Mouse (Mus musculus): Measurements from ENCODE around the gene Zranb3.
A peak's percentile ranks its signal among the peaks of the same experiment; 100 is the strongest.

- TF ChIP-seq POLR2A (IDR thresholded peaks at IDR 0.05; ENCODE audit: low read depth, low read length) (peak; percentile 47; the same call in 1 of the 2 replicates), CTCF (IDR thresholded peaks at IDR 0.05; ENCODE audit: extremely low read depth, insufficient read length, insufficient replicate concordance, low read depth, low read length) (no peak)
Measured at GRCm38 (mm10) chr1:128102641-128103461, at the start of gene Zranb3, which contains the start of gene R3hdm1.
